8 mouse cellular contexts compared by ENCODE assay signal in genomic region chr16:18589804-18590790, GRCm38 (mm10). TPM values are rescaled to one million over a fixed set of nuclear protein-coding genes. Genes with fewer than 3 reads are reported as not detected.
A peak's percentile ranks its signal among the peaks of the same experiment; 100 is the strongest.
DNase-seq lines count a peak whose midpoint lies in the region; ATAC-seq and TF ChIP-seq lines count a peak whose summit lies in the region.

Gene Tbx1 (minus strand): TSS chr16:18590671.

- ATAC-seq in hindbrain, postnatal 0 days, result no peak
- 0 out of 2 replicates have a peak, but pooled peaks have one; percentile 35 for ATAC-seq in megakaryocyte-erythroid progenitor cell, adult 5-6 weeks (replicated peaks; ENCODE audit: low FRiP score, low TSS enrichment, poor library complexity, severe bottlenecking)

- peak; percentile 53 for TF ChIP-seq CTCF in liver, adult 2 months (IDR thresholded peaks at IDR 0.05; ENCODE audit: low read depth, low read length)
- peak; percentile 43; the same call in 1 of the 2 replicates for TF ChIP-seq CTCF in brain, embryonic 14.5 days (IDR thresholded peaks at IDR 0.05; ENCODE audit: borderline replicate concordance, extremely low read depth, insufficient read depth, insufficient read length)
- peak; percentile 49 for TF ChIP-seq CTCF in hindbrain, postnatal 0 days (IDR thresholded peaks at IDR 0.05; ENCODE audit: low read depth)

- H3K9me3 ChIP-seq in hindbrain, postnatal 0 days (ENCODE audit: low read length), result no peaks in the 10 kb centered on the region

- no peaks in the 10 kb centered on the region for H3K79me2 ChIP-seq in liver, adult 2 months (ENCODE audit: control insufficient read depth, insufficient read depth, low read length)

- peak within 1 kb of the TSS; percentile 55 for H3K4me3 ChIP-seq in liver, adult 2 months (ENCODE audit: insufficient read depth, low read depth, low read length)
- peak within 1 kb of the TSS; percentile 18 for H3K4me3 ChIP-seq in hindbrain, postnatal 0 days (ENCODE audit: low read length)

- peaks cover 28% of the 10 kb centered on the region for H3K27me3 ChIP-seq in liver, adult 2 months (ENCODE audit: control insufficient read depth, insufficient read depth, low read length)
- H3K27me3 ChIP-seq in hindbrain, postnatal 0 days (ENCODE audit: insufficient read depth, low read length), result peaks cover 63% of the 10 kb centered on the region

- H3K36me3 ChIP-seq in liver, adult 2 months (ENCODE audit: control insufficient read depth, insufficient read depth, low read length), result no peaks in the 10 kb centered on the region
- no peaks in the 10 kb centered on the region for H3K36me3 ChIP-seq in hindbrain, postnatal 0 days (ENCODE audit: insufficient read depth, low read length)

- DNase-seq in liver, adult 2 months (ENCODE audit: extremely low read depth, low read depth, low spot score), result no peak
- DNase-seq in liver, result no peak
- DNase-seq in brain, embryonic 14.5 days (ENCODE audit: low read depth), result no peak
- no peak for DNase-seq in hindbrain, postnatal 0 days (ENCODE audit: low spot score)
- DNase-seq in thymus, postnatal 10 days (ENCODE audit: low spot score in 2 of 2), result peak; percentile 20 to 69
- DNase-seq in ovary, postnatal 36 days (ENCODE audit: low spot score), result no peak
- DNase-seq in cerebellum, postnatal 4 days (ENCODE audit: low spot score in 2 of 2), result no peak

- peak within 1 kb of the TSS; percentile 39 for H3K4me2 ChIP-seq in hindbrain, postnatal 0 days (ENCODE audit: low read depth, low read length)

- H3K9ac ChIP-seq in liver, adult 2 months (ENCODE audit: low read depth, low read length), result peak within 1 kb of the TSS; percentile 44; the same call in 1 of the 2 replicates
- H3K9ac ChIP-seq in hindbrain, postnatal 0 days (replicated peaks; ENCODE audit: low read length), result no peak within 1 kb of the TSS

- H3K27ac ChIP-seq in liver, adult 2 months (replicated peaks; ENCODE audit: insufficient read depth, low read depth, low read length), result no peak within 1 kb of the TSS
- H3K27ac ChIP-seq in hindbrain, postnatal 0 days, result no peak within 1 kb of the TSS

- 0 out of 2 replicates have a peak, but pooled peaks cover 2% of the 10 kb centered on the region for H3K4me1 ChIP-seq in liver, adult 2 months (ENCODE audit: control insufficient read depth, insufficient read depth, low read length)
- peaks cover 4% of the 10 kb centered on the region; the same call in 1 of the 2 replicates for H3K4me1 ChIP-seq in hindbrain, postnatal 0 days (ENCODE audit: insufficient read depth, low read length)

- 4% methylated on average over 48 of the region's 48 CpGs for WGBS in liver, adult 2 months
- WGBS in hindbrain, postnatal 0 days, result 3% methylated on average over 48 of the region's 48 CpGs

- TF ChIP-seq POLR2A in liver, adult 2 months (IDR thresholded peaks at IDR 0.05; ENCODE audit: extremely low read depth, insufficient read depth, low read length), result no peak
- no peak for TF ChIP-seq POLR2A in brain, embryonic 14.5 days (IDR thresholded peaks at IDR 0.05; ENCODE audit: borderline replicate concordance, extremely low read depth, insufficient read depth, insufficient read length, poor library complexity, severe bottlenecking)

RNA-seq across cellular contexts. Expression of gene Tbx1, which starts in this region (rescaled TPM):
- not detected in 2 replicates for total RNA-seq in liver, adult 2 months (2014; rRNA removed)
- 0.02 TPM in 1 of 2 replicates, not detected in the other for polyA plus RNA-seq in liver, adult 2 months (2012; rRNA removed)
- 1.3 and 1.9 TPM in 2 replicates for polyA plus RNA-seq in brain, embryonic 14.5 days (2012; rRNA removed)
- total RNA-seq in hindbrain, postnatal 0 days (2014; rRNA removed), result 0.37 and 4.0 TPM in 2 replicates
- polyA plus RNA-seq in hindbrain, postnatal 0 days (2015; fragmentation: Nextera tagmentation; extraction: Ambion mirVana), result 0.51 and 0.92 TPM in 2 replicates
- total RNA-seq in megakaryocyte-erythroid progenitor cell, adult 5-6 weeks (2014; fragmentation: Nextera tagmentation), result not detected in 2 replicates
- not detected in 2 replicates for total RNA-seq in megakaryocyte-erythroid progenitor cell, adult 5-6 weeks (2017)

Comparison
In these comparisons a context has a peak if more than half of its experiments do, and no peak if none do; other contexts are left out.
1. Peak in ATAC-seq in megakaryocyte-erythroid progenitor cell, adult 5-6 weeks; RNA of the gene not detected or under 1 TPM.
2. DNase-seq: peak in thymus, postnatal 10 days (2 of 2); none in liver, adult 2 months (single experiment), liver (single experiment), brain, embryonic 14.5 days (single experiment), hindbrain, postnatal 0 days (single experiment), ovary, postnatal 36 days (single experiment) and cerebellum, postnatal 4 days (0 of 2).
3. Peak in every context shown above with its lines, with median percentiles within 50 percentile points of each other: CTCF ChIP-seq.